Mouse (Mus musculus) hindbrain, embryonic 12.5 days (tissue): ENCODE measurements around the gene Pcdh19. TPM values are rescaled to one million over a fixed set of nuclear protein-coding genes. Genes with fewer than 3 reads are reported as not detected.
"Not testable (repeated sequence)": the region's sequence is repeated elsewhere in the genome, so short reads cannot be mapped to it uniquely, and the experiment has no call there.

Experiments
- ATAC-seq: fragments of 200-750 bp; cut with Nextera tagmentation; 2 replicates; pipeline ENCODE4 v1.8.0; 2017; ENCODE audit warnings: moderate TSS enrichment; ENCODE audit not compliant: low FRiP score
- H3K27ac ChIP-seq: fragments of 300-500 bp; sonication (generic); 2 replicates; pipeline ENCODE4 v1.5.1; 2016; ENCODE audit warnings: mild to moderate bottlenecking
- H3K27me3 ChIP-seq: fragments of 300-500 bp; sonication (generic); 2 replicates; pipeline ENCODE4 v1.6.1; 2016; ENCODE audit warnings: mild to moderate bottlenecking
- H3K36me3 ChIP-seq: fragments of 300-500 bp; sonication (generic); 2 replicates; pipeline ENCODE4 v1.6.1; 2016; ENCODE audit warnings: mild to moderate bottlenecking
- H3K4me1 ChIP-seq: fragments of 300-500 bp; sonication (generic); 2 replicates; pipeline ENCODE4 v1.6.1; 2016
- H3K4me2 ChIP-seq: fragments of 300-500 bp; sonication (generic); replicated peaks from 2 replicates; pipeline ENCODE4 v1.6.1; 2016; ENCODE audit warnings: mild to moderate bottlenecking
- H3K4me3 ChIP-seq: fragments of 300-500 bp; sonication (generic); 2 replicates; pipeline ENCODE4 v1.5.1; 2016; ENCODE audit warnings: mild to moderate bottlenecking
- H3K9ac ChIP-seq: fragments of 300-500 bp; sonication (generic); 2 replicates; pipeline ENCODE4 v1.6.1; 2016; ENCODE audit warnings: mild to moderate bottlenecking, moderate library complexity
- H3K9me3 ChIP-seq: fragments of 300-500 bp; sonication (generic); replicated peaks from 2 replicates; pipeline ENCODE4 v1.6.1; 2016; ENCODE audit warnings: mild to moderate bottlenecking
- WGBS: fragments of 180-500 bp; shearing (Covaris S2); methylation state at CpG from one replicate; pipeline ENCODE4 v1.1.7; 2016; 5-methylcytosine and 5-hydroxymethylcytosine counted together
- polyA plus RNA-seq: library from polyadenylated mRNA; unstranded; fragments of >200 nt; fragmentation: Nextera tagmentation; extraction: Ambion mirVana; gene quantifications from 2 replicates; pipeline ENCODE4 v1.2.1, GENCODE M21; 2016

The Pcdh19 gene
- polyA plus RNA-seq, result 7.4 and 9.4 TPM in 2 replicates

DNA sequence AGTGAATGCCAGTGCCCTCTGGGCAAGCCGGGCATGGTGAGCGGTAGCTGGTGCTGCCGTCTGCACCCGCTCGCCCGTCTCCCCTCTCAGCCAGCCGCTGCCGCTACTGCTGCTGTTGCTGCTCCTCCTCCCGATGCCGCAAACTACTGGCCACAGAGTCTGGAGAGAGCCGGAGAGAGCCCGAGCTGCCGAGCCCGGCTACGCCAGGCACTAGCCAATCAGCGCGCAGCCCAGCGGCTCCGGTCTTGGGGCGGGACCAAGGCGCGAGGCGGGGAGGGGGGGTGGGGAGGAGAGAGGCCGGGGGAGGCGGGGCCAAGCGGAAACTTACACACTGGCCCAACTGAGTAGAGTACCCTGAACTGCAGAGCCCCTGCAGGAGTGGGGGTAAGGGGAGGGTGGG is at the start of gene Pcdh19:
TSS of gene Pcdh19 (minus strand) at position 148 of the 400 bp plus-strand sequence.
- Histone ChIP-seq H3K9me3 (no peaks in the 10 kb centered on the region), H3K4me2 (peak within 1 kb of the TSS; percentile 80), H3K9ac (peak within 1 kb of the TSS; percentile 59), H3K27me3 (peaks cover 11% of the 10 kb centered on the region), H3K4me1 (no peaks in the 10 kb centered on the region), H3K36me3 (no peaks in the 10 kb centered on the region), H3K4me3 (peak within 1 kb of the TSS; percentile 53), H3K27ac (peak within 1 kb of the TSS; percentile 55)
- WGBS, result 30% methylated on average over 19 of the region's 26 CpGs
- peak; percentile 90 for ATAC-seq

DNA sequence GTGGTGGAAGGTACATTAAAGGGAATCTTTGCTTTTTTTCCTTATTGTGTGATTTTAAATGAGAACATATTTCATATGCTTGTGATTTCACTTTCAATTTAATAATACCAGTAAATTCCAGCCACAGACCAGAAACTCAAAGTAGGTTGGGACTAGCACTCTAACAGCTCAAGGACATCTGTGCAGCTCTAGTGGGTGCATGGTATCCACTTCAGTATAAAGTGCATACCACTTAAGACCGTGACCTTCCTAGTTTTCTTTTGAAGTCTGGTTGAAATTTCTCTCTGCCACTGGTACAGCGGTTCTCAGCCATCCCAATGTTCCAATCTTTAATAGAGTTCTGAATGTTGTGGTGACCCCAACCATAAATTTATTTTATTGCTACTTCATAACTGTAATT is 47.1 kb upstream of the Pcdh19 start:
- 89% methylated on average over 2 of the region's 2 CpGs for WGBS
- no peak overlapping the region for H3K4me3 ChIP-seq

DNA sequence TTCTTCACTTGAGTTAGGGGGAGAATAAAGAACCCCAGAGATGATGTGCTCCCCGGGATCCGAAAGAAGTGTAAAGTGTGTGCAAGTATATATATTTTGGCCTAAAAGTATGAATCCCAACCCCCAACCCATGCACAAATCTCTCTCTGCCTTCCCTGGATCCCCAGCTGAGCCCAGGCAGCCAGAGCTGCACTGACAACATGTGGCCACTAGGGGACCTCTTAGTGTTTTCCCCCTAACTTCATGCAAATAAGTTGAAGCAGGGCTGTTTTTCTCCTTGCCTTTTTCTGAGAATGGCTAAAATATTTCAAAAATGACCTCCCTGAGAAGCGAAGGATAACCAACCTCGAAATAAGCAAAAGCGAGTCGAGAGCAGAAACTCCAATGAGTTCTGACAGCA is 46.2 kb upstream of the Pcdh19 start:
- Histone ChIP-seq H3K4me3 (no peak overlapping the region), H3K4me2 (no peak overlapping the region), H3K9ac (no peak overlapping the region), H3K27ac (no peak overlapping the region), H3K27me3 (no peaks in the 10 kb centered on the region), H3K36me3 (no peaks in the 10 kb centered on the region), H3K9me3 (no peaks in the 10 kb centered on the region), H3K4me1 (no peaks in the 10 kb centered on the region)
- whole genome bisulfite sequencing, result 50% methylated on average over 6 of the region's 6 CpGs
- ATAC-seq, result no peak

More for the DNA sequence above, 47.1 kb upstream of the Pcdh19 start:
- Histone ChIP-seq H3K4me1 (no peaks in the 10 kb centered on the region), H3K4me2 (no peak overlapping the region), H3K27me3 (no peaks in the 10 kb centered on the region), H3K36me3 (no peaks in the 10 kb centered on the region), H3K9me3 (no peaks in the 10 kb centered on the region), H3K9ac (no peak overlapping the region), H3K27ac (no peak overlapping the region)
- no peak for ATAC-seq

DNA sequence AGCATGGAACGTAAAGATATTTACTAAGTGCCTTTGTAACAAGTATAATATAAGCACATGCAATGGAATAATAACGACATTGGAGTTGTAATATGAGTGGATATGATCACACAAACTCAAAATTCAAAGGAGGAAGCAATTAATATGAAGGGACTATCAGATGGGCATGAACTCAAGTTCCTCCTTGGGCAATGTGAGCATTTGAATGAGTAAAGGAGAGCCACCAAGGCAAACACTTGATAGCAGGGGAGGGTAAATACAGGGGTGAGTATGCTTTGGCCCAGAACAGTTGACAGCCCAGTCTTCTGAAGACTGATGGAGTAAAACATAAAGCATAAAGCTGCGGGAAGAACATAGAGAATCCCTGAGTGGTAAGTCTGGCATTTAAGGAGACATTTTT is 32.7 kb upstream of the Pcdh19 start:
- Histone ChIP-seq H3K9me3 (no peaks in the 10 kb centered on the region), H3K4me1 (no peaks in the 10 kb centered on the region), H3K27me3 (no peaks in the 10 kb centered on the region), H3K36me3 (no peaks in the 10 kb centered on the region), H3K9ac (no peak overlapping the region), H3K27ac (no peak overlapping the region), H3K4me2 (no peak overlapping the region), H3K4me3 (no peak overlapping the region)
- 81% methylated on average over 3 of the region's 3 CpGs for WGBS
- ATAC-seq, result no peak

DNA sequence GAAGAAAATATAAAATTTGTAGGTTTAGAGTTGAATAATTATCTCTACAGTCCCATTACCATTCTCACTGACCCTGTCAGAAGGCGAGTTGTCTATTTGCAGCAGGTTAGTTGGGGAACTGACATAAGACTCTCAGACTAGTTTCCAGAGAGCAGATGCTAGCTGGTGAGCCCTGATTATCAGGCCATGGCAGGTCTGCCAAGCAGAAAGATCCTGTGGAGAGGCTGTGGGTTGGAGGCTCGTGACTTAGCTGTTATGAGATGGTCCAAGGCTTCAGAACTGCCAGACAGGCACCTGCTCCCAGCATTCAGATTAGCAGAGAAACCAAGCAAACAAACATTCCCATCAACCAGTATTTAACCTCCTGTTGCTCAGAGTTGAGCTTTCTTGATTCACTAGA is 21.8 kb upstream of the Pcdh19 start:
- no peaks in the 10 kb centered on the region for H3K4me1 ChIP-seq
- H3K4me3 ChIP-seq, result no peak overlapping the region
- no peak overlapping the region for H3K9ac ChIP-seq
- no peak for ATAC-seq
- 60% methylated on average over 2 of the region's 2 CpGs for WGBS
- H3K4me2 ChIP-seq, result no peak overlapping the region
- H3K9me3 ChIP-seq, result no peaks in the 10 kb centered on the region
- H3K27me3 ChIP-seq, result no peaks in the 10 kb centered on the region; the same call in 1 of the 2 replicates
- no peak overlapping the region for H3K27ac ChIP-seq
- H3K36me3 ChIP-seq, result no peaks in the 10 kb centered on the region

DNA sequence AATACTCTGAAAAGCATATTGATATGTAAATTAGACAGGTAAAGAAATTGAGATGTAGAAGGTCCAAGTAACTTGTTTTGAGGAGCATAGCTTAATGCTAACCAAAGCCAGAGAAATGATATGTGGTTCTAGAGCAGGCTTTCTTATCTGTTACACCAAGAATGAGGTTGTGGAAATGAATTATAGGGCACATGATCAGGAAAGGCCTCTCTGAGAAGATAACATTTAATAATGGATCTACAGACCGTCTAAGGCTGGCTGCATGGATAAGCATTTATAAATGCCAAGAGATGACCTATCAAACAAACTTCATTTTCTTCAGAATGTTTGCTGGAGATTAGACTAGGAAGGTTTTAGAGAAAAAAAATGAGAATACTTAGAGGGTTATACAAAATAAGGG is 14.1 kb upstream of the Pcdh19 start:
- no peaks in the 10 kb centered on the region for H3K9me3 ChIP-seq
- H3K4me2 ChIP-seq, result no peak overlapping the region
- no peaks in the 10 kb centered on the region for H3K27me3 ChIP-seq
- H3K4me1 ChIP-seq, result no peaks in the 10 kb centered on the region
- no peaks in the 10 kb centered on the region for H3K36me3 ChIP-seq
- no peak overlapping the region for H3K4me3 ChIP-seq
- WGBS, result 85% methylated on average over 1 of the region's 1 CpGs
- no peak overlapping the region for H3K27ac ChIP-seq
- no peak for ATAC-seq
- no peak overlapping the region for H3K9ac ChIP-seq

DNA sequence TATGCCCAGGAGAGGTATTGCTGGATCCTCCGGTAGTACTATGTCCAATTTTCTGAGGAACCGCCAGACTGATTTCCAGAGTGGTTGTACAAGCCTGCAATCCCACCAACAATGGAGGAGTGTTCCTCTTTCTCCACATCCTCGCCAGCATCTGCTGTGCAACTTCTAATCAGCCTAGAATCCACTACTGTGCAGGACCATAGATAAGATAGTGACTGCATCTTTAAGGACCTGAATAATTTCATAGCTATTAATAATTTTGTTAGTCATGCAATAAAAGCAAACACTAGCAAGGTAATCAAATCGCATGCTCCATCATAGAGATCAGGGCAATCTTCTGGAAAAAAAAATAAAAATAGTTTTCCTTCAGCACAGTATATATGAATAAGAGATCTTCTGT is 9.1 kb upstream of the Pcdh19 start:
- H3K27ac ChIP-seq, ATAC-seq, H3K4me2 ChIP-seq, H3K9ac ChIP-seq, H3K4me3 ChIP-seq, H3K9me3 ChIP-seq, H3K36me3 ChIP-seq, H3K27me3 ChIP-seq, H3K4me1 ChIP-seq: not testable (repeated sequence)
- 89% methylated on average over 3 of the region's 4 CpGs for WGBS

DNA sequence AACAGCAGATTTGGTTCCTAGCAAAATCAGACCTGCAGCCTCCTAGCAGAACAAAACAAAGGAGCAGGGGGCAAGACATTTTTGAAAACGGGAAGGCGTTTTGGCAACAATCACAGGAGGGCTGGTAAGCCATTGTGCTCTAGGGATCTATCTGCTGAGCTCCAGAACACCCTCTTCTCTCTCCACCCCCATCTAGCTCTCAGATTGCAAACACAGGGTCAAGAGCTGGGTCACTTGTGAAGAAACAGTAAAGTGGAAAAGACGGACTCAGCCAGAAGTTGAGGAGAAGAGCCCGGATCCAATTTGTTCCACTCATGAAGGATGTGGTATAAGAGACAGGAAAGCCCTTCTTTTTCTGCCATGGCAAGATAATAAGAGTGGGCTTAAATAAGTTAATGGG is 7.7 kb upstream of the Pcdh19 start:
- Histone ChIP-seq H3K4me3 (no peak overlapping the region), H3K27ac (no peak overlapping the region), H3K4me2 (no peak overlapping the region), H3K9ac (no peak overlapping the region), H3K4me1 (no peaks in the 10 kb centered on the region), H3K36me3 (no peaks in the 10 kb centered on the region), H3K27me3 (no peaks in the 10 kb centered on the region), H3K9me3 (no peaks in the 10 kb centered on the region)
- no peak for ATAC-seq
- 37% methylated on average over 4 of the region's 4 CpGs for whole genome bisulfite sequencing

DNA sequence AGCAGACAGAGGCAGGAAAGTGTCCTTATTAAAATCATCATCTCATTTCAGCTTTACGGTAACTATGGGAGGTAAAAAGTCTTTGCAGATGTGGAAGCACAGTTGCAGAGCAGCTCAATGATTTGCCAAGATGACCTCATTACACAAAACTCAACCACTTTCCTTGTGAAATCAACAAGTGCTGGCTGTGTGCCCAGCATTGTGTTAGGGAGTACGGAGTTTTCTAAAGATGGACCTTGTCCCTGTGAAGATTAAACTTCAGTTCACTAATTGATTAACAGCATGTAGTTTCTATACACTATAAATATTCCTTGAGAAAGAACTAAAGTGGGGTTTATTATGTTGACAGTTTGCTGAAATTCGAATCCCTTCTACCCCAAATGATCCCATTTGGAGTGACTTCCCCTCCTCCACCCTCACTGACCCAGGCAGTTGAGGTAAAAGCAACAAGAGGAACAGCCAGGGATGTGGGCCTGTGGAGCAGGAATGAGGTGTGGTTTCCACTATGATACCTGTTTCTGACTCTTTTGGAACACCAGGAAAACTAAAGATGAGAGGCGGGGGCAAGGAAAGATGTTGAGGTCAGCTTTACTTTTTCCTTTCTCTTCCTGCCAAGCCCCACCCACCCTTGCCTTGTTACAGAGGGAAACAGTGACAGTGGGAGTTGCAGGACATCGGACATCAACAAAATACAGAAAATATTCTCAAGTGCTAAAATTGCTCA is 4.4 kb upstream of the Pcdh19 start:
- ATAC-seq, result no peak
- Histone ChIP-seq H3K36me3 (no peaks in the 10 kb centered on the region), H3K9ac (no peak overlapping the region), H3K27me3 (no peaks in the 10 kb centered on the region), H3K4me3 (no peak overlapping the region), H3K9me3 (no peaks in the 10 kb centered on the region), H3K4me2 (no peak overlapping the region), H3K27ac (no peak overlapping the region), H3K4me1 (no peaks in the 10 kb centered on the region)
- 69% methylated on average over 5 of the region's 5 CpGs for WGBS

DNA sequence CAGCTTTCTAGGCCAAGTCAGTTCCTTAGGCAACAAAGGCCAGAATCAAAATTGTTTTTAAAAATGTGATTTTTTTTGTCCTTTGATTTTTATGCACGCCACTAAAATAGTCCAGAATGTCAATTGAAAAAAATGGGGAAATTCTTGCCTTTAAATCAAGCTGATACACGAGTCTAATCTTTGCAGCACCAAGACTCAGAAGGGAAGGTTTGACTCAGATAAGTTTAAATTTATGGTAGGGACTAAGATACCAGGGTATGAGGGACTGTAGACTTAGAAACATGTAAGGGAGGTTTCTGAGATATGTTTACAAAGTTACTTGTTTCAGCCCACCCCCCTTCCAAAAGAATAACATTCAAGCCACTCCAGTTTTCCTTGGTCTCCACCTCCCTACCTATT is 3.6 kb upstream of the Pcdh19 start:
- Histone ChIP-seq H3K4me3 (no peak overlapping the region), H3K4me1 (no peaks in the 10 kb centered on the region), H3K36me3 (no peaks in the 10 kb centered on the region), H3K27me3 (no peaks in the 10 kb centered on the region), H3K4me2 (no peak overlapping the region), H3K9ac (no peak overlapping the region), H3K27ac (no peak overlapping the region), H3K9me3 (no peaks in the 10 kb centered on the region)
- ATAC-seq, result no peak
- WGBS, result 47% methylated on average over 2 of the region's 2 CpGs

DNA sequence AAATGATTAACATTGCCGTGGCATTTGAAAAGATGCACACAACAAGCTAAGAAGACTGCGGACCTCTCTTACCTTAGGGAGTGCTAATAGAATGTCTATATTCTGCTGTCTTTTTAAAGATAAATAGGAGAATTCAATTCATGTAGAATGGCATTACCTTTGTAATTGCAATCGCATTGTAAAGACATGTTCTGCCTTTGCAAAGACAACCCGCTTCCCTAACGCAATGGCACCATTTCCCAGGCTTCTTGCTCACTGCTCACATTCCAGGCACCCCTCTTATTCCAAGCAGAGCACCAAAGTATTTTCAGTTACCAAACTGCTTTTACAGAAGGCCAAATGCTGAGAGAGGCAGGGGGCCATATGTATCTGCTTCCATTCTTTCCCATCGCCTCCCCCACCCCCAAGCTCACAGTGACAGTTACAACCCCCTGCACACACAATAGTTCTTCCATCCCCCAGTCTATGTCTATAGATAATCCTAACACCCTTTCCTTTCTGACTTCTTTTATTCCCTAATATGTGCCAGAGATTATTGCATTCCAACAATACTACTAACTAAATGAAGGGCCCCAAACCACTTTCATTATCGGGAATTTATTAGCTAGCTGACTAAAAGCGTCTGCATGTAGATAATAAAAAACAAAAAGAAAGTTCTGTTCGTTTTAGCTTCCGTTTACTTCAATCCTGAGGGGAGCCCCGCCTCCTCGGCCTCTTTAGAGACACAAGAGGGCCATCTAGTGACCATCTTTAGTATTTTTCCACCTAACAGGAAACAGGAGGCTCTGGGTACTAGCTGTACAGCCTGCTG is 3.0 kb upstream of the Pcdh19 start:
- no peaks in the 10 kb centered on the region for H3K4me1 ChIP-seq
- no peak for ATAC-seq
- no peak overlapping the region; the same call in 1 of the 2 replicates for H3K27ac ChIP-seq
- H3K36me3 ChIP-seq, result no peaks in the 10 kb centered on the region
- H3K4me3 ChIP-seq, result peak overlapping the region; percentile 30
- no peaks in the 10 kb centered on the region for H3K9me3 ChIP-seq
- H3K4me2 ChIP-seq, result peak overlapping the region; percentile 80
- H3K27me3 ChIP-seq, result no peaks in the 10 kb centered on the region
- whole genome bisulfite sequencing, result 11% methylated on average over 12 of the region's 12 CpGs
- H3K9ac ChIP-seq, result no peak overlapping the region

DNA sequence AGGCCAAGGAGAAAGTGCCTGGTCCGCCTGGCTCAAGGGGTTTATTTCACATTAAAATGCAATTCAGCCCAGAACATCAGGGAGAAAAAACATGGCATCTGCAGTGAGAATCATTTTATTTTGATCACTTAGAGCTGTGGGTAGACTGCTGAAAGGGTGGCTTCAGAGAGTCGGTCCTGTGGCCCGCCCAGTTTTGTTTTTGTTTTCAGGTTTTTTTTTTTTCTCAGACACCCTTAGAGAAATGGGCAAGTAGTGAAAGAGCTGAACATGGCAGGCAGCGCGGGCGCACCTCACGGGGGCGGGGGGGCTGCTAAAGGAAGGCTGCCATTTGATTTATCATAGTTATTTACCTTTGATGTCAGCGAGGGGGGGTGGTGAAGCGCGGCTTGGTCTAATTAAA is 2.0 kb upstream of the Pcdh19 start:
- Histone ChIP-seq H3K9ac (no peak overlapping the region), H3K9me3 (no peaks in the 10 kb centered on the region), H3K27me3 (peaks cover 4% of the 10 kb centered on the region; the same call in 1 of the 2 replicates), H3K27ac (no peak overlapping the region), H3K4me1 (no peaks in the 10 kb centered on the region), H3K36me3 (no peaks in the 10 kb centered on the region), H3K4me2 (peak overlapping the region; percentile 80), H3K4me3 (peak overlapping the region; percentile 30)
- 19% methylated on average over 11 of the region's 11 CpGs for WGBS
- no peak for ATAC-seq
